Mouse (Mus musculus) megakaryocyte-erythroid progenitor cell, adult 5-6 weeks (primary cell): ENCODE data around the gene Gm45234. TPM values are rescaled to one million over a fixed set of nuclear protein-coding genes. Genes with fewer than 3 reads are reported as not detected.

ENCODE experiments used
- ATAC-seq: replicated peaks from 2 replicates; pipeline ENCODE4 v1.8.0; 2016; ENCODE audit warnings: mild to moderate bottlenecking, inconsistent platforms; ENCODE audit not compliant: severe bottlenecking, poor library complexity, low FRiP score, low TSS enrichment
- total RNA-seq, 2 experiments: library from RNA; stranded (forward) in 1 of 2; stranded (reverse) in 1 of 2; fragments of 200-1000, 215-1000 nt in 1 of 2; fragments of >200 nt in 1 of 2; fragmentation: Nextera tagmentation in 1 of 2; gene quantifications; 2 replicates each; pipeline ENCODE4 v1.2.3; 2014 to 2017

Gene Gm45234
- total RNA-seq, 2 experiments from 2014 or later, result not detected

- no peak for ATAC-seq
These were observed 12.8 kb downstream of the Gm45234 start for GRCm38 (mm10) chr6:124742839-124743514.

GRCm38 (mm10) chr6:124741842-124742241 lies 14.0 kb downstream of the Gm45234 start:
- ATAC-seq, result no peak

DNA sequence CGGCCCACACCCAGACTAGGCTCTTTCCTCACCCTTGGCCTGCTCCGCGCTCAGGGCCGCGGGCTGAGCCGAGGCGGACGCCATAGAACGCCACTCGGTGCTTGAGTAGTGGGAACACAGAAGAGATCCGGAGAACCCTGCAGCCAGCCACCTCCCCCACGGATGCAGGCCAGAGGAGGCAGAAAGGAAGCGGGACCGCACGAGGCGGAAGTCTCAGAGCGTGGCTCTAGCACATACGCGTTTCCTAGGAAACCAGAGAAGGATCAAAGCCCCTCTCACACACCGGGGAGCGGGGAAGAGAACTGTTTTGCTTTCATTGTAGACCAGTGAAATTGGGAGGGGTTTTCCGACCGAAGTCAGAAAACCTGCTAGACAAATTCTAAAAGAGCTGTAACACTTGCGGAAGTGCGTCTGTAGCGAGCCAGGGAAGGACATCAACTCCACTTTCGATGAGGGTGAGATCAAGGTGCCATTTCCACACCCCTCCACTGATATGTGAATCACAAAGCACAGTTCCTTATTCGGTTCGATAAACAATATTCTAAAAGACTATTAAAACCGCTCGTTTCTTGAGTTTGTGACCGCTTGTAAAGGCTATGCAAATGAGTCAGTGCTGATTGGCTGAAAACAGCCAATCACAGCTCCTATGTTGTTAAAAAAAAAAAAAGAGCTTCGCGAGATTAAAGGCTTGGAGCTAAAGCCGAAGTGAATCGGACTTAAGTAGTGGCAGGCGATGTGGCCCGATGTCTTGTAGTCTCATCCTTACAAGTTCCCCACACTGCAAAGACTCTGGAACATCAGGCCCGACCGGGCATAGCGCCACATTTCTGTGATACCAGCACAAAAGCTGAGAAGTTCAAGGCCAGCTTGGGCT lies 14.7 kb downstream of the Gm45234 start, which contains the start of gene Grcc10:
Grcc10 (minus strand) TSS at position 487 of the 874 bp plus-strand sequence.
- peak; percentile 79 for ATAC-seq

DNA sequence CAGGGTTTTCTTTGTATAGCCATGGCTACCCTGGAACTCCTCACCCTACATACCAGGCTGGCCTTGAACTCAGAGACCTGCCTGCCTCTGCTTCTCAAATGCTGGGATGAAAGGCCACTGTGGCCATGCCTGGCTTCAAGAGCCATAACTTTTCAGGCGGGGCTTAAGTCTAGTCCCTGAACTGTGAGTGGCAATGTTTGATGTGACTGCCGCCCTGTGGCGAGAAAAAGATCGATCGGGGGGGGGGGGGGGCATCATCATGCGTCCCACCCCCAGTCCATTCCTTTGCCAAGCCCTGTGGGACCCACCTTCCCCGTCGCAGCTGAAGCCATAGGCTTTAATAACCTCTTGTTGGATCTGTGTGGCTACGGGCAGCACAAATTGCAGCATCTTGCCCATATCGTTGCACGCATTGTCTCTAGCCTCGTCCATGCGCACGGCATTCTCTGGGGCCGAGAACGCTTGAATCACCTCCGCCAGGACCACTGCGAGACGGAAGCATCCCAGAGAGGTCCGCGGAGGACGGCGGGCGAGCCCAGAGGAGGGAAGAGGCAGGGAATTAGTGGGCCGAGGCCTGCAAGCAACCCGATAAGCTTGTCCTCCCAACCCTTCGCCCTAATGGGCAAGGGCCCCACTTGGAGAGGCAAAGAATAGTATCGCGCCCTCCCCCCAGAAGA lies 15.5 kb downstream of the Gm45234 start:
- ATAC-seq, result peak; percentile 8

DNA sequence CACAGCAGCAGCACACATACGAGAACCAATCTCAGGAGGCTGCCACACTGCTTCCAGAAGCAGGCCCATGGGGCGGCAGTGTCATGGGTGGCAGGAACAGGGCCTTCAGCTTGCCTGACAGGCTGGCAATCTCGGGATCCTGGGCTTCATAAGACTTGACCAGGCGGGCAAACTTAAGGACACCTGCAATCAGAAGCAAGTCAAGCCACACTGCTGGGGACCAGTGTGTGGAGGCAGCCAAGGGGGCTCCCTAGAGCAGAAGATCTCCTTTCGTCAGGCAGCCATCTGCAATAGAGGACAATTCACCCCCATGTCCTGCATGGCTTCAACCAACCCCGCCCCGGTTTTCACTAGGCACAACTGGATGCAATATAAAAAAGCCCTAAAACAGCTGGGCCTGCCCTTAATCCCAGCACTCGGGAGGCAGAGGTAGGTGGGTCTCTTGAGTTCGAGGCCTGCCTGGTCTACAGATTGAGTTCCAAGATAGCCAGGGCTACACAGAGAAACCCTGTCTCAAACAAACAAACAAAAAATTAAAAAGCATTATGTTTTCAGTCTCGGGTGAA lies 16.5 kb downstream of the Gm45234 start:
- no peak for ATAC-seq

- no peak for ATAC-seq
These were observed 17.3 kb downstream of the Gm45234 start, which contains the start of gene Ptpn6 for GRCm38 (mm10) chr6:124738511-124739023. TSS of gene Ptpn6 (minus strand) at chr6:124738714.

- no peak for ATAC-seq
These were observed 18.8 kb downstream of the Gm45234 start for GRCm38 (mm10) chr6:124737040-124737439.

DNA sequence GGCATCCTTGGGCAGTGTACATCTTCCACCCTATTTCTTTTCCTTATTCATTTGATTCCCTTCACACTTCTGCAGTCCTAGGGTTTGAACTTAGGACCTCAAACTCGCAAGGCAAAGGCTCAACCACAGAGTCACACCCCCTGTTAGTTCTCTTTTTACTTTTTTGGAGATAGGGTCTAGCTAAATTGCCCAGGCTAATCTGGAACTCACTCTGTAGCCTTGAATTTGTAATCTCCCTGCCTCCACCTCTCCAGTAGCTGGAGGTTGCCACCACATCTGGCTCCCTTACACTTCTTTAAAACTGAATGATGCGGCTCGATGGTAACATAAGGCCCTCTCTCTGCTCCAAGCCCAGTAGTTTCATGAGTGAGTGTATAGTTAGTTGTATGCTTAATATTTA lies 21.4 kb downstream of the Gm45234 start:
- ATAC-seq, result no peak

GRCm38 (mm10) chr6:124732476-124733370 lies 23.1 kb downstream of the Gm45234 start:
- peak; percentile 83 for ATAC-seq

DNA sequence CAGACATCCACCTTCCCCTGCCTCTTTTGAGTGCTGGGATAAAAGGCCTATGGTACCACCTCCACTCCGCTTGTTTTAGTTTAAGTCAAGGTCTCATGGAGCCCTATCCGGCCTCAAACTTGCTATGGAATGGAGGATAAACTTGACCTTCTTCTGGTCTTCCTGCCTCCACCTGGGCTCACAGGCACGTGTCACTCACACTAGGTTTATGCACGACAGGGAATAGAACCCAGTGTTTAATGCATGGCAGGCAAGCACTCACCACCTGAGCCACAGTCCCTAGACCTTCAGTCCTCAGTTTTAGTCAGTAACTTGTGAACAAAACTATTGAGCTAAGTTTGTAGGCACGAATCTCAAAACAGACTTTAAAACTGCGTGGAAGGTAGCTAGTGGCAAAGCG lies 24.8 kb downstream of the Gm45234 start:
- ATAC-seq, result no peak

DNA sequence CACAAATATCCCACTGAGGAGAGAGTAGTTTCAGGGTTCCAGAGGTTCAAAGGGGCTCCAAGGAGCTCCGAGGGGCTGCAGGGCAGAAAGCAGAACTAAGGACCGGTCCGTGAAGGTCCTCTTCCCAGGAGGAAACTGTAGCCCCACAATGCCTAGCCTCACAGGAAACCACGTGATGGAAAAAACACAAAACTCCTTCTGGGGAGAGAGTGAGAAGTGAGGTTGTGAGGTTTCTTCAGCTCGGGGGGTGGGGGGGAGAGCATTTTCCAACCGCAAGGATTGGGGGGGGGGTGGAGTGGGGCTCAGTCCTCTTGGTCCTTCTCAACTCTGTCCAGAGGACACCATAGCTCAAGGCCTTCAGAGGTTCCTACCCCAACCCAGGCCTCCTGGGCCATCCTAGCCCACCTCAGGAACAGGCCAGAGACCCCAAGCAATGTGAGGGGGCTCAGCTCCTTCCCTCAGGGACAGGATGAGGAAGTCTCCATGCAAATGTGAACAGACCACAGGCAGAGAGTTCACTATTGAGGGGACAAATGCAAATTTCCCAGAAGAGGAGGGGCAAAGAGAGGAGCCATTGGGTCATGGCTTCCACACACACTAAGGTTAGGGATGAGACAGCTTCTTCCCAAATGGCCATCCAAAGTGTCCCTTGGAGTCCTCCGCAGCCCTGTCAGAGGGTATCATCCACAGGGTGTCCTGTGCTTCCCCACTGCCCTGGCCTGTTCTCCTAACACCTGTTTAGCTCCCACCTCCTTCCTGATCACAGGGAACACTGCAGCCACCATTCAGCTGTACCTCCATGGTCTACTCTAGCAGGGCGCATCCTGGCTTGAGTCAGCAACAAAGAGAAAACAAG lies 25.7 kb downstream of the Gm45234 start:
- ATAC-seq, result no peak

GRCm38 (mm10) chr6:124728621-124729020 lies 27.2 kb downstream of the Gm45234 start:
- no peak for ATAC-seq

- peak; percentile 9 for ATAC-seq
These were observed 31.3 kb downstream of the Gm45234 start for GRCm38 (mm10) chr6:124724472-124724871.

DNA sequence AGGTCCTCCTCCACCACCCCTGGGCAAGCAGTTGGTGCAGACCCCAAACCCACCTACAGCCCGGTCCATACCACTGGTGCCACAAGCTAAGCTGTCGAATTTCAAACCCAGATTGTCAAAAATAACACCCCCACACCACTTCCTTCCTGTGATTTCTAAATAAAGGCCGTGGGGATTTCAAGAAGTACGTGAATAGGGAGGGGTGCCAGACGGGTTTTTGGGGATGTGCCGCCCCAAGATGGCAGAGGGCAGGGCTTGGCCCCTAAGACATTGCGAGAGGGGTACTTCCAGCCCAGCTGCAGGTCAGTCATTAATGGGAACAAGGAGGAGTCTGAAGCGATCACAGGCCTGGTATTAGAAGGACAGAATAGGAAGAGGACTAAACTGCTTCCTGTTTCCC lies 32.3 kb downstream of the Gm45234 start:
- ATAC-seq, result no peak

DNA sequence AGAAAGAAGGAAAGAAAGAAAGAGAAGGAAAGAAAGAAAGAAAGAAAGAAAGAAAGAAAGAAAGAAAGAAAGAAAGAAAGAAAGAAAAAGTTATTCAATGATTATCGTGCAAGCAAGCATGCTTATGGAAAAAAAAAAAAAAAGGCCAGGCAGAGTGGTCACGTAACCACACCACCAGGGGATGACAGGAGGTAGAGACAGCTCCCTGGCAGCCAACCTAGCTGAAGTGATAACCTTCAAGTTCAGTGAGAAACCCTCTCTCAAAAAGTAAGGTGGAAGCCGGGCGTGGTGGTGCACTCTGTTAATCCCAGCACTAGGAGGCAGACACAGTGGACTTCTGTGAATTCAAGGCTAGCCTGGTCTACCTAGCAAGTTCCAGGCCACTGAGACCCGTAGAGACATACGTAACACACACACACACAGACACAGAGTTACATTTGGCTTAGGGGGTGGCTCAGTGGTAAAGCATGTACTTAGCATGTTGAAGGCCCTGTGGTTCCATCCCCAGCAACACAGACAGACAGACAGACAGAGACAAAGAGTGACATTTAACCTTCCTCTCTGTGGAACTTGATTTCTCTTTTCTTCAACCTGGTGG lies 32.8 kb downstream of the Gm45234 start:
- ATAC-seq, result no peak

GRCm38 (mm10) chr6:124720904-124721303 lies 34.9 kb downstream of the Gm45234 start:
- ATAC-seq, result no peak

GRCm38 (mm10) chr6:124719354-124719978 lies 36.4 kb downstream of the Gm45234 start:
- peak; percentile 60 for ATAC-seq
